Mouse (Mus musculus) small intestine, adult 2 months (tissue): ENCODE results near the gene Gabrb1. TPM values are rescaled to one million over a fixed set of nuclear protein-coding genes. Genes with fewer than 3 reads are reported as not detected.

Experiments used
- H3K27ac ChIP-seq: fragments of 200-500 bp; 2 replicates; pipeline ENCODE4 v1.5.1; 2012; ENCODE audit warnings: low read depth, low read length, control low read depth, inconsistent platforms; ENCODE audit not compliant: insufficient read depth
- H3K27me3 ChIP-seq: fragments of 200-500 bp; 2 replicates; pipeline ENCODE4 v1.6.1; 2012; ENCODE audit warnings: mild to moderate bottlenecking, moderate library complexity, low read length, inconsistent platforms; ENCODE audit not compliant: control insufficient read depth, insufficient read depth
- H3K36me3 ChIP-seq: fragments of 200-500 bp; 2 replicates; pipeline ENCODE4 v1.6.1; 2012; ENCODE audit warnings: mild to moderate bottlenecking, low read length, control low read depth, inconsistent platforms; ENCODE audit not compliant: control insufficient read depth, insufficient read depth
- H3K4me1 ChIP-seq: fragments of 200-500 bp; 2 replicates; pipeline ENCODE4 v1.6.1; 2012; ENCODE audit warnings: low read length, inconsistent platforms, mixed read lengths; ENCODE audit not compliant: control insufficient read depth, insufficient read depth, insufficient read length
- H3K4me3 ChIP-seq: fragments of 200-500 bp; 2 replicates; pipeline ENCODE4 v1.5.1; 2012; ENCODE audit warnings: low read depth, mild to moderate bottlenecking, control low read depth, inconsistent platforms, low read length, moderate library complexity
- CTCF ChIP-seq: fragments of 200-500 bp; IDR thresholded peaks from 2 replicates; pipeline ENCODE4 v1.5.1; 2012; ENCODE audit warnings: low read depth, mild to moderate bottlenecking, control low read depth, inconsistent platforms, low read length, moderate library complexity, mixed read lengths; ENCODE audit not compliant: insufficient replicate concordance, insufficient read length; ENCODE audit errors: extremely low read depth
- POLR2A ChIP-seq: fragments of 200-500 bp; IDR thresholded peaks from 2 replicates; pipeline ENCODE4 v1.6.1; 2012; ENCODE audit warnings: low read depth, mild to moderate bottlenecking, control low read depth, inconsistent platforms, low read length, moderate library complexity
- WGBS: fragments of 180-500 bp; shearing (Covaris S2); methylation state at CpG from one replicate; pipeline ENCODE4 v1.1.7; 2018; 5-methylcytosine and 5-hydroxymethylcytosine counted together
- polyA plus RNA-seq: library from polyadenylated mRNA; depleted of rRNA; stranded (reverse); fragments of >200 nt; gene quantifications from 2 replicates; pipeline ENCODE4 v1.2.3, GENCODE M21; 2012

The Gabrb1 gene
- polyA plus RNA-seq, 1 experiment, result not detected

DNA sequence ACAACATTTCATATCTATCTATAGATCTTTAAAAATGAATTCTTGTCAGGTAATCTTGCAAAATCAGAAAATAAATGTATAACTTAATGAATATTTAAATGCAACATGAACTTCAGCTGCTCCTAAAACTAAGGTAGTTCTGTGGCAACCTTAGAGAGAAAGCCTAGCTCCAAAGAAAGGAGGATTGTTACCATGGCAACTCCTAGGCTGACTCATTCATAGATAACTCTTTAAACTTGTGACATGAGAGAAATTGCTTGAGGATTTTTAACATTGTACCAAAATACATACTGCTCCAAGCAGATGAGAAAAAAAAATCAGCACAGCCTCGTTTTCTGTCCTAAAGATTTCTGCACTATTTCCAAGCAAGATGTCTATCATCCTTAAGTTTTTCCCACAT is 171.1 kb downstream of the Gabrb1 start:
- H3K36me3 ChIP-seq, result no peaks in the 10 kb centered on the region
- WGBS, result 39% methylated on average over 1 of the region's 1 CpGs
- no peak for TF ChIP-seq CTCF
- TF ChIP-seq POLR2A, result no peak
- no peak overlapping the region for H3K27ac ChIP-seq
- H3K4me1 ChIP-seq, result no peaks in the 10 kb centered on the region
- H3K27me3 ChIP-seq, result no peaks in the 10 kb centered on the region
- no peak overlapping the region for H3K4me3 ChIP-seq

DNA sequence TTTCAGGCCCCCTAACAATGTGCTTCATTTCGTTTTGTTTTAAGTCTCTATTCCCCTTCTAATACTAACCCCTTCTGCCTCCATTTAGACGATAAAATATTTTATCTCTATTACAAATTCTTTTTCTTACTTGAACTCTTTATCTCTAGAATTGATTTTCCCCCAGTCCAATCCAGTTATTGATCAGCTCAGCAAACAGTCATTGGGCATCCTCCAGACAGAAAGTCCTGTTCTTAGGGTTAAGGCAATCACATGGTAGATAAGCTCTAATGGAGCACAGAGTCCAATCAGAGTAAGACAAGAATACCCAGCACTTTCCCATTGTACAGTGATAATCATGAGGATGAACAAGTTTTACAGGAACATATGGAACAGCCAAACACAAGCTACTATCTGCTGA is 172.4 kb downstream of the Gabrb1 start:
- TF ChIP-seq POLR2A (no peak), CTCF (no peak)

GRCm38 (mm10) chr5:71842241-71842640 is 184.3 kb downstream of the Gabrb1 start:
- no peaks in the 10 kb centered on the region for H3K27me3 ChIP-seq
- H3K27ac ChIP-seq, result no peak overlapping the region
- H3K4me3 ChIP-seq, result no peak overlapping the region
- no peaks in the 10 kb centered on the region for H3K4me1 ChIP-seq
- H3K36me3 ChIP-seq, result no peaks in the 10 kb centered on the region
- no peak for TF ChIP-seq POLR2A
- TF ChIP-seq CTCF, result no peak

More for the DNA sequence above, 172.4 kb downstream of the Gabrb1 start:
- Histone ChIP-seq H3K27ac (no peak overlapping the region), H3K4me3 (no peak overlapping the region), H3K4me1 (no peaks in the 10 kb centered on the region), H3K27me3 (no peaks in the 10 kb centered on the region), H3K36me3 (no peaks in the 10 kb centered on the region)
- 43% methylated on average over 2 of the region's 2 CpGs for WGBS

DNA sequence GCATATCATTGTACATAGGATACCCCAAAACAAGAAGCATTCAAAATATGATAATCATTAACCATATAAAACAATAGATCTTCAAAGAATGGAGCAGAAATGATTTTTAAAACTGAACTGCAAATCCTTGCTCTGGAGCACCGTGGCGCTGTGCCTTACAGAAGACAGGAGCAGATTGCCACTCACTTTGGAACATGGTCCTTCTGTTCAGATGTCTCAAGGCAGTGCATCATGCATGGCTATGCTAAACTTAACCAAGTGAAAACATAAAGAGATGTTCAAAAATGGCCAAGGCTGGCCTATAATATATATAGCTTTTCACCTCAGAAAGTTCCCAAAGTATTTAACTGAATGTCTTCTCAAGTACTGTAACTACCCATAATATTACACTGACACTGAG is 240.3 kb downstream of the Gabrb1 start:
- H3K27me3 ChIP-seq, result no peaks in the 10 kb centered on the region
- H3K27ac ChIP-seq, result no peak overlapping the region
- no peaks in the 10 kb centered on the region for H3K4me1 ChIP-seq
- no peak overlapping the region for H3K4me3 ChIP-seq
- WGBS, result 97% methylated on average over 2 of the region's 2 CpGs
- no peaks in the 10 kb centered on the region for H3K36me3 ChIP-seq
- TF ChIP-seq CTCF (no peak), POLR2A (no peak)

DNA sequence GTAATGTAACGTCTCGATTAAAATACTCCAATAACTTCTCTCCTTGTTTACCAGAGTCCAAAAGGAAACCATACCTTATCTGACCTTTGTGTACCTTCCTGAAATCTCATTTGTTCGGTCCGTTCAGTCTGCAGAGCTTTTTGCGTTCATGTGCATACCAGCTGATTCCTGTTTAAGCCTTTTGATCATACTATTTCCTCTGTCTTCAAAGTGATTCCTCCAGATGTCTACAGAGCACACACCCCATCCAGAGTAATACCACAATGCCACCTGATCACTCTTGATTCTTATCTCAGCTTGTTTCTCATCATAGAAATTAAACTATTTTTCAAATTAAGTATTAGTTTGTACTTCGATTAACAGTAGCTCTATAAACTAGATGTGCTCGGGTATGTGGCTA is 245.5 kb downstream of the Gabrb1 start:
- Histone ChIP-seq H3K4me3 (no peak overlapping the region), H3K4me1 (no peaks in the 10 kb centered on the region), H3K27me3 (no peaks in the 10 kb centered on the region), H3K27ac (no peak overlapping the region), H3K36me3 (no peaks in the 10 kb centered on the region)
- TF ChIP-seq CTCF (no peak), POLR2A (no peak)
- WGBS, result 74% methylated on average over 7 of the region's 7 CpGs

GRCm38 (mm10) chr5:71914028-71914427 is 256.1 kb downstream of the Gabrb1 start:
- H3K27me3 ChIP-seq, result no peaks in the 10 kb centered on the region
- H3K4me1 ChIP-seq, result no peaks in the 10 kb centered on the region
- TF ChIP-seq POLR2A (no peak), CTCF (no peak)
- H3K4me3 ChIP-seq, result no peak overlapping the region
- WGBS, result 39% methylated on average over 1 of the region's 1 CpGs
- no peaks in the 10 kb centered on the region for H3K36me3 ChIP-seq
- no peak overlapping the region for H3K27ac ChIP-seq

DNA sequence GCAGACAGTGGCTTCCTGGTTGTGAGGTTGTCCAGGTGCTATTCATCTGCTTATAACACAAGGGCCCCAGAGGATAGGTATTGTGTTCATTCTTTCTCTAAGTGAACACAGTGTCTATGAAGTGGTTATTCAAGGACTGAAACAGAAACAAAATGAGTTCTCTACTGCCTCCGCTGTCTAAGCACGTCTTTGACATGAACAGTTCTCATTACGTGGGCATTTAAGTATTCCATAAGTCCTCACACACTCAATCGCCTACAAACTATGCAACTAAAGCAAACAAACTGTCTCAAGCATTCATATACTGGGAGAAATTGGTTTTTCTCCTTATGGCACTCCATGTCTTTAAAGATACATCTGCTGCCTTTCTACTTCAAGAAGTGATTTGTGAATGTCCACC is 257.8 kb downstream of the Gabrb1 start:
- no peaks in the 10 kb centered on the region for H3K27me3 ChIP-seq
- 84% methylated on average over 4 of the region's 4 CpGs for WGBS
- no peak overlapping the region for H3K27ac ChIP-seq
- no peaks in the 10 kb centered on the region for H3K36me3 ChIP-seq
- no peaks in the 10 kb centered on the region for H3K4me1 ChIP-seq
- TF ChIP-seq POLR2A, result no peak
- TF ChIP-seq CTCF, result no peak
- no peak overlapping the region for H3K4me3 ChIP-seq

DNA sequence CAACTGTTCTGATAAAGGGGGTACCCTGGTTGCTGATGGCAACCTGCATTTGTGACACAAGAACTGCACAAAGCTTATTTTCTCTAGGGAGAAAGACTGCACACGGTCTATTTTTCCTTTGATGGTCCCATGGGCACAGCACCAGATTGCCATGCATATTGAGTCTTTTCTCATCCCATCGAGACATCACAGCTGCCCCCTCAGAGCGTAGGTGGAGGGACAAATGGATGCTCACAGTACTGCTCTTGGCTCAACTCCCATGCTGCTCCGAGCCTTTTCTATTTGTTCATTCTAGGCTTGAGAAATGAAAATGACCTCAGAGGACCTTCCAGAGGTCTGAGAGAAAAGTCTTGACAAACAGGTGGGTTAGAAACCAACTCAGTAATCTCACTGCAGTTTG is 259.3 kb downstream of the Gabrb1 start:
- H3K4me3 ChIP-seq, result no peak overlapping the region
- H3K4me1 ChIP-seq, result no peaks in the 10 kb centered on the region
- no peaks in the 10 kb centered on the region for H3K27me3 ChIP-seq
- WGBS, result 82% methylated on average over 4 of the region's 4 CpGs
- TF ChIP-seq CTCF (no peak), POLR2A (no peak)
- no peak overlapping the region for H3K27ac ChIP-seq
- H3K36me3 ChIP-seq, result no peaks in the 10 kb centered on the region
